Mouse (Mus musculus) midbrain, postnatal 0 days (tissue): ENCODE measurements around the gene Ddx41. TPM values are rescaled to one million over a fixed set of nuclear protein-coding genes. Genes with fewer than 3 reads are reported as not detected.

Experiments
- ATAC-seq: fragments of 200-750 bp; cut with Nextera tagmentation; 2 replicates; pipeline ENCODE4 v1.8.0; 2017; ENCODE audit warnings: moderate number of reproducible peaks, mild to moderate bottlenecking, moderate TSS enrichment, moderate library complexity; ENCODE audit not compliant: low FRiP score
- DNase-seq: peaks from one replicate; pipeline ENCODE4 v3.0.0-alpha.2; 2015; ENCODE audit warnings: low spot score
- H3K27ac ChIP-seq: fragments of 300-500 bp; sonication (generic); 2 replicates; pipeline ENCODE4 v1.5.1; 2014; ENCODE audit warnings: low read depth, mild to moderate bottlenecking, low read length, mixed read lengths
- H3K27me3 ChIP-seq: fragments of 300-500 bp; sonication (generic); 2 replicates; pipeline ENCODE4 v1.6.1; 2014; ENCODE audit warnings: low read length, control low read depth, mixed read lengths; ENCODE audit not compliant: insufficient read depth
- H3K36me3 ChIP-seq: fragments of 300-500 bp; sonication (generic); 2 replicates; pipeline ENCODE4 v1.6.1; 2014; ENCODE audit warnings: low read length, control low read depth, mixed read lengths; ENCODE audit not compliant: insufficient read depth
- H3K4me1 ChIP-seq: fragments of 300-500 bp; sonication (generic); 2 replicates; pipeline ENCODE4 v1.6.1; 2014; ENCODE audit warnings: mild to moderate bottlenecking, control low read depth, antibody characterized with exemption, low read length, mixed read lengths; ENCODE audit not compliant: insufficient read depth
- H3K4me2 ChIP-seq: fragments of 300-500 bp; sonication (generic); 2 replicates; pipeline ENCODE4 v1.6.1; 2014; ENCODE audit warnings: low read depth, mild to moderate bottlenecking, low read length, mixed read lengths; ENCODE audit not compliant: poor library complexity, severe bottlenecking
- H3K4me3 ChIP-seq: fragments of 300-500 bp; sonication (generic); 2 replicates; pipeline ENCODE4 v1.5.1; 2014; ENCODE audit warnings: low read depth, mild to moderate bottlenecking, low read length, moderate library complexity
- H3K9ac ChIP-seq: fragments of 300-500 bp; sonication (generic); replicated peaks from 2 replicates; pipeline ENCODE4 v1.6.1; 2014; ENCODE audit warnings: mild to moderate bottlenecking, low read length, moderate library complexity, mixed read lengths; ENCODE audit not compliant: poor library complexity, severe bottlenecking
- H3K9me3 ChIP-seq: fragments of 300-500 bp; sonication (generic); 2 replicates; pipeline ENCODE4 v1.6.1; 2016; ENCODE audit warnings: low read length, control low read depth
- CTCF ChIP-seq: IDR thresholded peaks from 2 replicates; pipeline ENCODE4 v1.5.1; 2016; ENCODE audit warnings: antibody characterized with exemption, mild to moderate bottlenecking
- WGBS: fragments of 180-500 bp; shearing (Covaris S2); extraction: QIAGEN DNeasy Blood & Tissue Kit; methylation state at CpG from one replicate; pipeline ENCODE4 v1.1.7; 2014; 5-methylcytosine and 5-hydroxymethylcytosine counted together
- polyA plus RNA-seq: library from polyadenylated mRNA; unstranded; fragments of >200 nt; fragmentation: Nextera tagmentation; extraction: Ambion mirVana; gene quantifications from 2 replicates; pipeline ENCODE4 v1.2.1, GENCODE M21; 2015
- total RNA-seq: library from RNA; depleted of rRNA; stranded (reverse); fragments of >200 nt; gene quantifications from 2 replicates; pipeline ENCODE4 v1.2.3, GENCODE M21; 2014

Ddx41 gene
- total and polyA plus RNA-seq, 2 experiments from 2014 or later, result 45.4 to 58.9 TPM

DNA sequence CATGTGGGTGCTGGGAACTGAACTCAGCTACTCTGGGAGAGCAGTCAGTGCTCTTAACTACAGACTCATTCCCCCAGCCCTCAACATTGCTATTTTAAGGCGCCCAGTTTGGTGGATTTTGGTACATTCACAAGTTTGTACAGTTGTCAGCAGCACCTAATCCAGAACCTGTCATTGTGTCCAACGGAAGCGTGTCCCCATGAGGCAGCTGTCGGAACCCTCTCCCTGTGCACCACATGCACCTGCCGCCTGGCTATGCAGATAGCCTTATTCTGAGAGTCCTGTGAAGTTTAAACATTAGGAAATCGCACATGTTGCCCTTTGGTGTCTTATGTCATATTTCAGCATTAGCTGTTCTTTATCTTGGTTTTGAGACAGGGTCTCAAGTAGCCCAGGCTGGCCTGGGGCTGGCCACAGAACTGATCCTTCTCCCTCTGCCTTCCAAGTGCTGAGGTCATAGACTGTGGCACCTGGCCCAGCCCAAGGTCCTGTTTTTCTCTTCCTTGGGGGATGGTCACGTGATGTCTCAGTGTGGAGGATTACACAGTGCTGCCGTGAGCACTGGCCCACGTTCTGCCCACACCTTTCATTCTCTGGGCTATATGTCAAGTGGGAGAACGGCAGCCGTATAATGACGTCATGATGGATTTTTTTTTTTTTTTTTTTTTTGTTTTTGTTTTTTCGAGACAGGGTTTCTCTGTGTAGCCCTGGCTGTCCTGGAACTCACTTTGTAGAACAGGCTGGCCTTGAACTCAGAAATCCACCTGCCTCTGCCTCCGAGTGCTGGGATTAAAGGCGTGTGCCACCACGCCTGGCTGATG is 10.5 kb downstream of the Ddx41 start:
- no peak for TF ChIP-seq CTCF
- Histone ChIP-seq H3K36me3 (peaks cover 17% of the 10 kb centered on the region; the same call in 1 of the 2 replicates), H3K27ac (no peak overlapping the region), H3K4me3 (no peak overlapping the region), H3K9me3 (no peaks in the 10 kb centered on the region), H3K9ac (no peak overlapping the region), H3K4me1 (no peaks in the 10 kb centered on the region), H3K27me3 (no peaks in the 10 kb centered on the region), H3K4me2 (no peak overlapping the region)
- 83% methylated on average over 16 of the region's 16 CpGs for WGBS
- DNase-seq, result no peak
- ATAC-seq, result no peak

DNA sequence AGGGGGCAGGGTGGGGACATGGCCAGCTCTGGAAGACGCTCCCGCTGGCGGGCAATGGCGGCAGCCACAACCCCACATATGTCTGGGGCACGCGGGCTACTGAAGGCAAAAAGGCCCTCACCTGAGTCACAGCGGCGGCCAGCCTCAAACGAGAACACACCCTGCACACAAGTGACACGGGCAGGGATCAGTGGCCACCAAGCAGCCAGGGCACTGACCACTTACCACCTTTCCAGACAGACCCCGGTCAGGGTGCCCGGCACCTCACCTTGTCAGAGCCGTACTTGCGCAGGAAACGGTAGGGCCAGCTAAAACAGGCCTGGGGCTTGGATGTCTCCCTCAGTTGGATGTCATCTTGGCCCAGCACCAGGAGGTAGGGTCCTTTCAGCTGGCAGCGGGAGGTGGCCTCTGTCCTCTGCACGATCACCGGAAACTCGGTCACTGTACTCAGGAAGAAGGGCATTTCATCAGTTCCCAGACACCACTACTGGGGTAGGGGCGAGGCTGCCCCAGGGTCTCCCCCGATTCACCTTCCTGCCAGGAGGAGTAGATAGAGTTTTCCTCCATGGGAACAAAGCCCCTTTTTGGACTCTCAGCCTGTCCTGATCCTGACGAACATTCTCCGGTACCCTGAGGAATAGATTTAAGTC is 12.4 kb downstream of the Ddx41 start:
- peaks cover 2% of the 10 kb centered on the region; the same call in 1 of the 2 replicates for H3K36me3 ChIP-seq
- no peak overlapping the region for H3K9ac ChIP-seq
- H3K4me3 ChIP-seq, result no peak overlapping the region
- 91% methylated on average over 23 of the region's 23 CpGs for WGBS
- no peak overlapping the region for H3K27ac ChIP-seq
- DNase-seq, result no peak
- H3K9me3 ChIP-seq, result no peaks in the 10 kb centered on the region
- no peaks in the 10 kb centered on the region for H3K27me3 ChIP-seq
- no peak for ATAC-seq
- TF ChIP-seq CTCF, result no peak
- H3K4me1 ChIP-seq, result no peaks in the 10 kb centered on the region
- H3K4me2 ChIP-seq, result no peak overlapping the region

- H3K4me1 ChIP-seq, result no peaks in the 10 kb centered on the region
- WGBS, result 64% methylated on average over 17 of the region's 17 CpGs
- H3K4me3 ChIP-seq, result no peak overlapping the region
- H3K36me3 ChIP-seq, result no peaks in the 10 kb centered on the region; the same call in 1 of the 2 replicates
- ATAC-seq, result no peak
- no peak overlapping the region for H3K4me2 ChIP-seq
- no peak for TF ChIP-seq CTCF
- H3K27ac ChIP-seq, result no peak overlapping the region
- no peak for DNase-seq
- H3K9me3 ChIP-seq, result no peaks in the 10 kb centered on the region
- H3K27me3 ChIP-seq, result no peaks in the 10 kb centered on the region
- H3K9ac ChIP-seq, result no peak overlapping the region
Observed at GRCm38 (mm10) chr13:55523278-55523677, 13.2 kb downstream of the Ddx41 start.

GRCm38 (mm10) chr13:55522730-55523129 is 13.7 kb downstream of the Ddx41 start:
- ATAC-seq (no peak), DNase-seq (no peak)
- H3K4me1 ChIP-seq, result no peaks in the 10 kb centered on the region
- H3K4me3 ChIP-seq, result no peak overlapping the region
- no peaks in the 10 kb centered on the region for H3K9me3 ChIP-seq
- H3K36me3 ChIP-seq, result no peaks in the 10 kb centered on the region; the same call in 1 of the 2 replicates
- TF ChIP-seq CTCF, result no peak
- no peak overlapping the region for H3K9ac ChIP-seq
- H3K27ac ChIP-seq, result no peak overlapping the region
- H3K27me3 ChIP-seq, result no peaks in the 10 kb centered on the region
- H3K4me2 ChIP-seq, result no peak overlapping the region
- WGBS, result 66% methylated on average over 8 of the region's 8 CpGs

DNA sequence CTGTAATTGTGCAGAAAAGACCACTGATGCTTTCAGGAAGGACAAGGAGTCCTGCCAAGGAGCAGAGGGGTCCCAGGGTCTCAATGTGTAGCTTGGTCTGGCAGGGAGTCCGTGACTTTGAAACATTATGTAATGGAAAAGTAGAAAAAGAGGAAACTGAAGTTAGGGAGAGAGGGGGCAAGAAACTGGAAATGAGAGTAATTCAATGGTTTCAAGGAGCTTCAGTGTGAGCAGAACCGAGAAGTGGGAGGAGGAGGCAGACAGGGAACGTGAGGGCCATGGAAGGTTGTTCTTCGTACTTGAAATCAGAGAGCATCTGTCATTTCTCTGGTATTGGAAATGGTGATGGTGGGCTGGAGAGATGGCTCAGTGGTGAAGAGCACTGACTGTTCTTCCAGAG is 16.9 kb downstream of the Ddx41 start:
- no peaks in the 10 kb centered on the region; the same call in 1 of the 2 replicates for H3K36me3 ChIP-seq
- no peak overlapping the region for H3K27ac ChIP-seq
- no peaks in the 10 kb centered on the region for H3K9me3 ChIP-seq
- DNase-seq, result no peak
- WGBS, result 77% methylated on average over 4 of the region's 4 CpGs
- no peak overlapping the region for H3K4me3 ChIP-seq
- no peak for ATAC-seq
- no peak for TF ChIP-seq CTCF
- H3K4me1 ChIP-seq, result peaks cover 2% of the 10 kb centered on the region; the same call in 1 of the 2 replicates
- no peak overlapping the region for H3K4me2 ChIP-seq
- H3K9ac ChIP-seq, result no peak overlapping the region
- no peaks in the 10 kb centered on the region for H3K27me3 ChIP-seq

GRCm38 (mm10) chr13:55516955-55517354 is 19.5 kb downstream of the Ddx41 start:
- H3K4me2 ChIP-seq, result no peak overlapping the region
- peaks cover 11% of the 10 kb centered on the region; the same call in 1 of the 2 replicates for H3K4me1 ChIP-seq
- ATAC-seq (no peak), DNase-seq (peak; percentile 92)
- no peak overlapping the region for H3K9ac ChIP-seq
- H3K9me3 ChIP-seq, result no peaks in the 10 kb centered on the region
- peak; percentile 96 for TF ChIP-seq CTCF
- no peaks in the 10 kb centered on the region for H3K36me3 ChIP-seq
- H3K27ac ChIP-seq, result no peak overlapping the region
- H3K4me3 ChIP-seq, result no peak overlapping the region
- no peaks in the 10 kb centered on the region for H3K27me3 ChIP-seq
- 6% methylated on average over 5 of the region's 5 CpGs for WGBS
